Mouse (Mus musculus) forebrain, embryonic 15.5 days (tissue): ENCODE data around the gene Mutyh. TPM values are rescaled to one million over a fixed set of nuclear protein-coding genes. Genes with fewer than 3 reads are reported as not detected.

Experiments
- polyA plus RNA-seq: library from polyadenylated mRNA; unstranded; fragments of >200 nt; fragmentation: Nextera tagmentation; extraction: Ambion mirVana; gene quantifications from 2 replicates; pipeline ENCODE4 v1.2.1, GENCODE M21; 2015

Mutyh gene
- polyA plus RNA-seq, 1 experiment from 2014 or later: 9.5 TPM

Other genes starting within 250 kb of the Mutyh start
- gene Ccdc17, start 211.1 kb upstream of the Mutyh start, polyA plus RNA-seq: 3.8 and 4.6 TPM in 2 replicates
- gene Nasp, start 179.8 kb upstream of the Mutyh start, polyA plus RNA-seq: 131 and 133 TPM in 2 replicates
- gene Akr1a1, start 156.0 kb upstream of the Mutyh start, polyA plus RNA-seq: 775 and 779 TPM in 2 replicates
- 481 and 490 TPM in 2 replicates for gene Prdx1, start 122.2 kb upstream of the Mutyh start, polyA plus RNA-seq
- gene Mmachc, start 99.3 kb upstream of the Mutyh start, polyA plus RNA-seq: 25.5 and 27.7 TPM in 2 replicates
- gene Ccdc163, start 99.2 kb upstream of the Mutyh start, polyA plus RNA-seq: 17.2 and 19.5 TPM in 2 replicates
- 4.3 and 5.5 TPM in 2 replicates for gene Tesk2, start 86.8 kb upstream of the Mutyh start, polyA plus RNA-seq
- 29.0 and 31.9 TPM in 2 replicates for gene Toe1, start 83 bp upstream of the Mutyh start, polyA plus RNA-seq
- gene Hpdl, start 14.0 kb downstream of the Mutyh start, polyA plus RNA-seq: 0.59 and 0.73 TPM in 2 replicates
- gene Zswim5, start 69.7 kb downstream of the Mutyh start, polyA plus RNA-seq: 9.2 and 9.5 TPM in 2 replicates
- 72.2 and 76.7 TPM in 2 replicates for gene Urod, start 186.7 kb downstream of the Mutyh start, polyA plus RNA-seq
- 25.5 and 28.3 TPM in 2 replicates for gene Hectd3, start 187.6 kb downstream of the Mutyh start, polyA plus RNA-seq
- gene Eif2b3, start 211.7 kb downstream of the Mutyh start, polyA plus RNA-seq: 42.8 and 43.0 TPM in 2 replicates